Mouse (Mus musculus): ENCODE data around the gene Colca2. TPM values are rescaled to one million over a fixed set of nuclear protein-coding genes. Genes with fewer than 3 reads are reported as not detected.

Gene Colca2
- polyA plus RNA-seq, 1 experiment from 2014 or later: 1.0 TPM

GRCm38 (mm10) chr9:51305146-51305545 is 26.8 kb upstream of the Colca2 start:
- H3K27ac ChIP-seq (replicated peaks): no peak overlapping the region
- no peak overlapping the region for H3K9ac ChIP-seq
- H3K27me3 ChIP-seq: no peaks in the 10 kb centered on the region
- no peak overlapping the region for H3K4me3 ChIP-seq
- ATAC-seq (ENCODE audit: low FRiP score, low read depth): no peak
- no peaks in the 10 kb centered on the region for H3K9me3 ChIP-seq
- H3K36me3 ChIP-seq: no peaks in the 10 kb centered on the region
- H3K4me2 ChIP-seq: no peak overlapping the region
- 66% methylated on average over 3 of the region's 3 CpGs for WGBS
- no peaks in the 10 kb centered on the region for H3K4me1 ChIP-seq (replicated peaks)

DNA sequence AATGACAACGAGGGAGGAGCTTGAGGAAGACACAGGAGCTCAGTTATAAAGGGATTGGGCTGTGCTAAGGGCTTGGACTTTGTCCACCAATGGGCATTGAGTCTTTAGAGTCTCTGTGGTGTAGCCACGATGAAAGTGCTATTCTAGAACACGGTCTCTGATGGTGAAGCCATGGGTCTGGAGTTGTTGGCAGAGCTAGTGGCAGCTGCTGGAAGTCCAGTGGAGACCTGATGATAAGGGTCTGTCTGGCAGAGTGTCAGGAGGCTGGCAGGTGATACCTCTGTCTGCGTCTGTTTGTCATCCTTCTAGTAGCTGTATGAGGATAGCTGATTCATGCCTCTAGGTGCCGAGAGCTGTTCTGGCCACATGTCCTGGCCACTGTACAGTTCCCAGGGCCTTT is 25.6 kb upstream of the Colca2 start:
- Histone ChIP-seq H3K4me1 (replicated peaks) (no peaks in the 10 kb centered on the region), H3K36me3 (no peaks in the 10 kb centered on the region), H3K27me3 (no peaks in the 10 kb centered on the region), H3K4me3 (no peak overlapping the region), H3K4me2 (no peak overlapping the region), H3K9me3 (no peaks in the 10 kb centered on the region), H3K9ac (no peak overlapping the region), H3K27ac (replicated peaks) (no peak overlapping the region)
- WGBS: 77% methylated on average over 5 of the region's 5 CpGs
- no peak for ATAC-seq (ENCODE audit: low FRiP score, low read depth)

GRCm38 (mm10) chr9:51293541-51293940 is 15.2 kb upstream of the Colca2 start:
- no peak overlapping the region for H3K9ac ChIP-seq
- WGBS: 77% methylated on average over 8 of the region's 8 CpGs
- H3K27ac ChIP-seq (replicated peaks): no peak overlapping the region
- no peak overlapping the region for H3K4me2 ChIP-seq
- H3K4me1 ChIP-seq (replicated peaks): 0 out of 2 replicates have a peak, but pooled peaks cover 3% of the 10 kb centered on the region
- H3K27me3 ChIP-seq: no peaks in the 10 kb centered on the region
- no peak overlapping the region for H3K4me3 ChIP-seq
- no peaks in the 10 kb centered on the region for H3K36me3 ChIP-seq
- no peak for ATAC-seq (ENCODE audit: low FRiP score, low read depth)
- no peaks in the 10 kb centered on the region for H3K9me3 ChIP-seq

- Histone ChIP-seq H3K27ac (replicated peaks) (no peak overlapping the region), H3K9ac (no peak overlapping the region), H3K4me2 (no peak overlapping the region), H3K27me3 (no peaks in the 10 kb centered on the region), H3K4me3 (no peak overlapping the region), H3K36me3 (no peaks in the 10 kb centered on the region), H3K9me3 (no peaks in the 10 kb centered on the region), H3K4me1 (replicated peaks) (0 out of 2 replicates have a peak, but pooled peaks cover 3% of the 10 kb centered on the region)
- ATAC-seq (ENCODE audit: low FRiP score, low read depth): peak; percentile 59; the same call in 1 of the 2 replicates
- 30% methylated on average over 4 of the region's 4 CpGs for WGBS
Observed at GRCm38 (mm10) chr9:51292674-51293073, 14.3 kb upstream of the Colca2 start.

DNA sequence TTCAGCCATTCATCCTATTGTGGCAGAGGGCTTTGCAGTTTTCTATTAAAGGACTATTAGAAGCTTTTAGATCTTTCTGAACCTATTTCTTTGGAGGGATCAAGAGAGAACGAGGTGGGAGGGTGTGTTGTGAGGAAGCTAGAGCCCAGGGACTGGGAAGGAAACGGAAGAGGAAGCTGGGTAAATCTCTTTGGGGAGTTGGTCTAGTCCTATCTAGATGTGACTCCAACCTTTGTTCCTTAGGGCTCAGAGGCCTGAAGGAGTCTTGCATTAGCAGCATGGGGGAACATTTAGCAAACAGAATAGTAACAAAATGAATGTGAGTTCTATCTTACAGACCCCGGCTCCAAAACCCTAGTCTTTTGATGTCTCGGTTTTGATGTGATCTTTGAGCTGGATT is 12.6 kb upstream of the Colca2 start:
- 80% methylated on average over 4 of the region's 4 CpGs for WGBS
- Histone ChIP-seq H3K4me2 (no peak overlapping the region), H3K27ac (replicated peaks) (no peak overlapping the region), H3K9ac (no peak overlapping the region), H3K36me3 (no peaks in the 10 kb centered on the region), H3K27me3 (no peaks in the 10 kb centered on the region), H3K4me1 (replicated peaks) (0 out of 2 replicates have a peak, but pooled peaks cover 3% of the 10 kb centered on the region), H3K9me3 (no peaks in the 10 kb centered on the region), H3K4me3 (no peak overlapping the region)
- no peak for ATAC-seq (ENCODE audit: low FRiP score, low read depth)

GRCm38 (mm10) chr9:51286079-51286478 is 7.7 kb upstream of the Colca2 start:
- Histone ChIP-seq H3K36me3 (no peaks in the 10 kb centered on the region), H3K9me3 (no peaks in the 10 kb centered on the region), H3K9ac (no peak overlapping the region), H3K27me3 (no peaks in the 10 kb centered on the region), H3K4me1 (replicated peaks) (no peaks in the 10 kb centered on the region), H3K4me2 (no peak overlapping the region), H3K27ac (replicated peaks) (no peak overlapping the region), H3K4me3 (no peak overlapping the region)
- 51% methylated on average over 2 of the region's 2 CpGs for WGBS
- ATAC-seq (ENCODE audit: low FRiP score, low read depth): no peak

DNA sequence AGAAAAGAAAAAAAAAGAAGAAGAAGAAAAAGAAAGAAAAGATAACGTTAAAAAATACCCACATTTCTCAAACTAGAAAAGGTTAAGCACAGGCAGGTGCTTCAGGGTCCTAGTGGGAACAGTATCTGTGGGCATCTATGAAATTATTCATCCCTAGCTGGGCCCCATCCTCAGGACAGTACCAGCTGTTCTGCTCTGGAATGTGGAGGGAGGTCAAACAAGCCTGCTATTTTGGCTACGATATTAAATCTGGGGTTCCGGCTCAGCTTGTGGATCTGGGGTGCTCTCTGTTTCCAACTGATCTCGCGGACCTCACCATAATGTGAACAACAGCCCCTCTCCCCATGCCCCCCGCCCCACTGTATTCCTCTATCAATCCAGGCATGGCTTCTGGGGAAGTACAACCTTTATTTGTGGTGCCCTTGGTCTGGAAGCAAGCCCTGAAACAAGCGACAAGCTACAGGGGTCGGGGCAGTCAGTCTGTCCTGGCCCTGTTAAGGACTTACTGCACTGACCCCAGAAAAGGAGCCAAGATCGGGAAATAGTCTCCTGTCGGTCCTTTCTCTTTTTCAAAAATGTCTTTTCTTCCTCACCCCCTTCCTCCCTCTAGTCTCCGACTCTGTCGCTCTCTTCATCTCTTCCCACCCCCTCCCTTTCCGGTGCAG is 403 bp downstream of the Colca2 start:
- Histone ChIP-seq H3K4me2 (peak overlapping the region; percentile 72), H3K27me3 (peaks cover 24% of the 10 kb centered on the region), H3K36me3 (no peaks in the 10 kb centered on the region), H3K4me3 (peak overlapping the region; percentile 43), H3K9me3 (no peaks in the 10 kb centered on the region), H3K4me1 (replicated peaks) (peaks cover 17% of the 10 kb centered on the region), H3K27ac (replicated peaks) (no peak overlapping the region), H3K9ac (0 out of 2 replicates have a peak overlapping the region, but pooled peaks have one; percentile 47)
- 20% methylated on average over 13 of the region's 13 CpGs for WGBS
- ATAC-seq (ENCODE audit: low FRiP score, low read depth): peak; percentile 11; the same call in 1 of the 2 replicates

DNA sequence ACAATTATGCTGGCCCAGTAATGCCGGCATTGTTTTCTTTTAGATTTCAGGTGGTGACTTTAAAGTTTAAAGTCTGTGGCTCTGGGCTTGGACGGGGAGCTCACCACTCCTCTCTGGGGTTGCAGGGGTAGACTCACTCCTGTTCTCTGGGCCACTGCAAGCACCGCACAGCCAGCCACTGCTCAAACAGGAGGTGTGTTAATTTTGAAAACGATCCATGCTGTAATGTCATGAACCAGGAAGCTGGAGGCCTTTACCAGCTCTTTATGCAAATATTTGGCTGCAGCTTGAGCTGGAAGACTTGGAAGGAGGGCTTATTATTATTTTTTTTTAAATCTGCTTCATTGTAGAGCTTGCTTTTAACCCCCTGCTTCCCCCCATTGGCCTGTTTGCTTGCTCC is 3.7 kb downstream of the Colca2 start:
- H3K4me2 ChIP-seq: no peak overlapping the region
- no peaks in the 10 kb centered on the region for H3K36me3 ChIP-seq
- 48% methylated on average over 4 of the region's 4 CpGs for WGBS
- H3K9ac ChIP-seq: no peak overlapping the region
- no peak overlapping the region for H3K4me3 ChIP-seq
- H3K27me3 ChIP-seq: peaks cover 14% of the 10 kb centered on the region
- no peaks in the 10 kb centered on the region for H3K9me3 ChIP-seq
- peaks cover 17% of the 10 kb centered on the region for H3K4me1 ChIP-seq (replicated peaks)
- no peak for ATAC-seq (ENCODE audit: low FRiP score, low read depth)
- no peak overlapping the region for H3K27ac ChIP-seq (replicated peaks)

- Histone ChIP-seq H3K9me3 (no peaks in the 10 kb centered on the region), H3K27me3 (peaks cover 7% of the 10 kb centered on the region; the same call in 1 of the 2 replicates), H3K36me3 (no peaks in the 10 kb centered on the region), H3K4me2 (no peak overlapping the region), H3K27ac (replicated peaks) (no peak overlapping the region), H3K9ac (no peak overlapping the region), H3K4me1 (replicated peaks) (peaks cover 9% of the 10 kb centered on the region), H3K4me3 (no peak overlapping the region)
- no peak for ATAC-seq (ENCODE audit: low FRiP score, low read depth)
- WGBS: 73% methylated on average over 9 of the region's 9 CpGs
Observed at GRCm38 (mm10) chr9:51273581-51274154, 4.7 kb downstream of the Colca2 start.

DNA sequence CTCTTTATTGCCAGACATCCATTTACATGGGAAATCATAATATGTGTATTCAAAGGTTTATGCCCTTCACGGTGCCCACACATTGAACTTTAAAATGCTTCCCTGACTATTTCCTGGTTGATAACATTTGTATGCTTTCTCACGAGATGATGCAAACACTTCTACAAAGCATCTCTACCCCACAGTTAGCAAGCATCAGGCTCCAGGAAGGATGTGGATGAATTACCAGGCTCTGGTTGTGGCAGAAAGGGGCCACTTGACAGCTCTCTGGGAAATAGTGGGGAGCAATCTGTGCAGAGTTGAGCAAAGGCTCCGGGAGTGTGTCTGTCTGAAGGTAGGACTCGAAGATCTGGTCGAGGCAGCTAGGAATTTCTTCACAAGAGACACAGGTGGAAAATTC is 6.3 kb downstream of the Colca2 start:
- H3K4me2 ChIP-seq: no peak overlapping the region
- H3K4me1 ChIP-seq (replicated peaks): no peaks in the 10 kb centered on the region
- ATAC-seq (ENCODE audit: low FRiP score, low read depth): no peak
- H3K9me3 ChIP-seq: no peaks in the 10 kb centered on the region
- H3K4me3 ChIP-seq: no peak overlapping the region
- WGBS: 84% methylated on average over 5 of the region's 5 CpGs
- no peak overlapping the region for H3K9ac ChIP-seq
- no peaks in the 10 kb centered on the region for H3K27me3 ChIP-seq
- H3K36me3 ChIP-seq: no peaks in the 10 kb centered on the region
- H3K27ac ChIP-seq (replicated peaks): no peak overlapping the region

DNA sequence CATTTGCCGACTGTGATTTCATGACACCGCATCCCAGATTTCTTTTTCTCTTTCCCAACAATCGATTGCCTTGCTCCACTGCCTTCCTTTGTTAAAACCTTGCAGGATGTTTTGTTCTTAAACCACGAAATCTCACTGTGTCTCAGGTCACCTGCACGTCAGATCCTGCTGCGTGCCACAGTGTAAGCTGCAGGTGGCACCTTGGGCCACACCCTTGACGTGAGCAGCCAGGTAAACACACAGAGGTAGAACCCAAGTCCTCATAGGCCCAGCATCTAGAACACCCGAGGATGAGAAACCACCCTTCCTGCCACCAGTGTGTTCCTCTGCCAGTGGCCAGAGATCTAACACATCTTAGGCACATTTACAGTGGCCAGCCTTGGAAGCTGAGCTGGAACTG is 7.3 kb downstream of the Colca2 start:
- Histone ChIP-seq H3K36me3 (no peaks in the 10 kb centered on the region), H3K9ac (no peak overlapping the region), H3K4me3 (no peak overlapping the region), H3K27me3 (no peaks in the 10 kb centered on the region), H3K4me2 (no peak overlapping the region), H3K4me1 (replicated peaks) (no peaks in the 10 kb centered on the region), H3K27ac (replicated peaks) (no peak overlapping the region), H3K9me3 (no peaks in the 10 kb centered on the region)
- ATAC-seq (ENCODE audit: low FRiP score, low read depth): no peak
- 64% methylated on average over 8 of the region's 8 CpGs for WGBS

DNA sequence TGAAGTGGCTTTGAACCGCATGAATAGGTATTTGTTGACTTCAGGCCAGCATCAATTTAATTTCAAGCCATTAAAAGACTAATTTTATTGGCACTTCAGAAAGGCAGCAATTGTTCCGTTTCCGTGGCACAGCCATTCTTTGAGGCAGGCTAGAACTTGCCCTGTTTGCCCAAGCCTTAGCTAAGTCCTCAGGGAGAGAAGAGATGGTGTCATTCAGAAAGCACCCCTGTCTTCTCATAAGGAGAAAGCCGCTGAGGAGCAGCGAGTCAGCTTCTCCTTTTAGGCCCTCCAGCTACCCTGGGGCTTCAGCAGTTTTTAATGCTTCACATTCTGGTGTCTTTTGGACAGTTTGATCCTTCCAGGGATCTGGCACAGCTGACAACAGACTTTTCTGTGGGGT is 9.5 kb downstream of the Colca2 start:
- WGBS: 74% methylated on average over 5 of the region's 5 CpGs
- Histone ChIP-seq H3K4me2 (no peak overlapping the region), H3K4me1 (replicated peaks) (no peaks in the 10 kb centered on the region), H3K4me3 (no peak overlapping the region), H3K27me3 (no peaks in the 10 kb centered on the region), H3K27ac (replicated peaks) (no peak overlapping the region), H3K36me3 (no peaks in the 10 kb centered on the region), H3K9me3 (no peaks in the 10 kb centered on the region), H3K9ac (no peak overlapping the region)
- ATAC-seq (ENCODE audit: low FRiP score, low read depth): no peak
